Mouse (Mus musculus): ENCODE results near the gene Akr1c19. TPM values are rescaled to one million over a fixed set of nuclear protein-coding genes. Genes with fewer than 3 reads are reported as not detected.
"Not testable (repeated sequence)": the region's sequence is repeated elsewhere in the genome, so short reads cannot be mapped to it uniquely, and the experiment has no call there.

Akr1c19 gene
- polyA plus RNA-seq (2016; fragmentation: Nextera tagmentation; extraction: Ambion mirVana): 0.15 and 0.26 TPM in 2 replicates

DNA sequence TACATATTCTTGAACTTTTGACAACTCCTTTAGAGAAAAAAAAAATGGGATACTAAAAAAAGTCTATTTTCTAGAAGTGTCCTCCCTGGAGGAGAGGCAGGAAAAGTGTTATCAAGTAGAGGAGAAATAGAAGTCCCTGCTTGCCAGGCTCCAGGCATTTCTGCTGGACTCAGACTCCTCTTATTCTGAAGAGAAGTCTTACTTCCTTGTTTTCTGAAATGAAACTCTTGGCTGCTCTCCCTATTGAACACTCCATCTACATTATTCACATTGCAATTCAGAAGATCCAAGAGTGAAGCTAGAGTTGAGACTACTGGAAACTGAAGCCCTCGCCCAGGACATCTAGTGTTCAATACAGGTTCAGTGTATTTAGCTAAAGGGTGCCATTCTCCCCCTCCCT is at the start of gene Akr1c19:
Gene Akr1c19, plus strand, starts transcription at position 260 of the 400 bp plus-strand sequence.
- WGBS: 85% methylated on average over 1 of the region's 1 CpGs
- Histone ChIP-seq H3K27me3 (ENCODE audit: poor library complexity, severe bottlenecking) (no peaks in the 10 kb centered on the region), H3K36me3 (replicated peaks) (no peaks in the 10 kb centered on the region), H3K27ac (no peak within 1 kb of the TSS), H3K4me1 (no peaks in the 10 kb centered on the region), H3K9me3 (no peaks in the 10 kb centered on the region), H3K4me3 (no peak within 1 kb of the TSS)
- DNase-seq (ENCODE audit: extremely low spot score, low spot score): no peak

GRCm38 (mm10) chr13:4181321-4181720 is 47.2 kb upstream of the Akr1c19 start:
- not testable (repeated sequence) for H3K36me3 ChIP-seq (replicated peaks); DNase-seq (ENCODE audit: extremely low spot score, low spot score); H3K9me3 ChIP-seq; H3K4me1 ChIP-seq; H3K27me3 ChIP-seq (ENCODE audit: poor library complexity, severe bottlenecking); H3K27ac ChIP-seq; H3K4me3 ChIP-seq
- WGBS: 90% methylated on average over 4 of the region's 4 CpGs

- no peak overlapping the region for H3K27ac ChIP-seq
- peaks cover 10% of the 10 kb centered on the region; the same call in 1 of the 2 replicates for H3K9me3 ChIP-seq
- 67% methylated on average over 9 of the region's 9 CpGs for WGBS
- H3K36me3 ChIP-seq (replicated peaks): no peaks in the 10 kb centered on the region
- no peaks in the 10 kb centered on the region for H3K4me1 ChIP-seq
- no peak overlapping the region for H3K4me3 ChIP-seq
- no peak for DNase-seq (ENCODE audit: extremely low spot score, low spot score)
- no peaks in the 10 kb centered on the region for H3K27me3 ChIP-seq (ENCODE audit: poor library complexity, severe bottlenecking)
Measured at GRCm38 (mm10) chr13:4183116-4183515, 45.4 kb upstream of the Akr1c19 start.

GRCm38 (mm10) chr13:4186641-4187411 is 41.7 kb upstream of the Akr1c19 start:
- H3K4me3 ChIP-seq; H3K36me3 ChIP-seq (replicated peaks); H3K27me3 ChIP-seq (ENCODE audit: poor library complexity, severe bottlenecking); H3K4me1 ChIP-seq; DNase-seq (ENCODE audit: extremely low spot score, low spot score); H3K27ac ChIP-seq; H3K9me3 ChIP-seq: not testable (repeated sequence)
- 80% methylated on average over 7 of the region's 7 CpGs for WGBS

- DNase-seq (ENCODE audit: extremely low spot score, low spot score): no peak
- no peaks in the 10 kb centered on the region for H3K27me3 ChIP-seq (ENCODE audit: poor library complexity, severe bottlenecking)
- H3K9me3 ChIP-seq: no peaks in the 10 kb centered on the region
- no peak overlapping the region for H3K4me3 ChIP-seq
- 89% methylated on average over 2 of the region's 2 CpGs for WGBS
- H3K36me3 ChIP-seq (replicated peaks): no peaks in the 10 kb centered on the region
- no peaks in the 10 kb centered on the region for H3K4me1 ChIP-seq
- no peak overlapping the region for H3K27ac ChIP-seq
Measured at GRCm38 (mm10) chr13:4188174-4188573, 40.3 kb upstream of the Akr1c19 start.

DNA sequence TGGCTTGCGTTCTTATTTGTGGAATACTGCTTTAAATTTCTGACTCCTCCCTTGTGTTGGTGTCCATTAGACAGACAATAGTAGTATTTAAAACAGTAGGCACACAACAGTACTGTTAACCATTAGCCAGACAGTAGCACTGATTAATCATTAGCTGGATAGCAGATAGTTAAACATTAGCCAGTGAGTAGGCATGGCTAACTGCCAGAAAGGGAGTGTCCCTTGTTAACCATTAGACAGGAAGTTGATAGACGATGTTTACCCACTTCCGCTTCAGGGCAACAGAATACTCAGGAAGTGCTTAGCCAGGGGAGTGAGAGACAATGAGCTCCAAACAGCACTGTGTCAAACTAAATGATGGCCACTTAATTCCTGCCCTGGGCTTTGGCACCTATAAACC is 37.6 kb upstream of the Akr1c19 start, which contains the start of gene Akr1c13:
Gene Akr1c13, plus strand, starts transcription at position 247 of the 400 bp plus-strand sequence.
- Histone ChIP-seq H3K9me3 (no peaks in the 10 kb centered on the region), H3K36me3 (replicated peaks) (no peaks in the 10 kb centered on the region), H3K4me3 (no peak within 1 kb of the TSS), H3K27me3 (ENCODE audit: poor library complexity, severe bottlenecking) (no peaks in the 10 kb centered on the region), H3K27ac (no peak within 1 kb of the TSS), H3K4me1 (no peaks in the 10 kb centered on the region)
- DNase-seq (ENCODE audit: extremely low spot score, low spot score): no peak
- WGBS: 78% methylated on average over 3 of the region's 3 CpGs

DNA sequence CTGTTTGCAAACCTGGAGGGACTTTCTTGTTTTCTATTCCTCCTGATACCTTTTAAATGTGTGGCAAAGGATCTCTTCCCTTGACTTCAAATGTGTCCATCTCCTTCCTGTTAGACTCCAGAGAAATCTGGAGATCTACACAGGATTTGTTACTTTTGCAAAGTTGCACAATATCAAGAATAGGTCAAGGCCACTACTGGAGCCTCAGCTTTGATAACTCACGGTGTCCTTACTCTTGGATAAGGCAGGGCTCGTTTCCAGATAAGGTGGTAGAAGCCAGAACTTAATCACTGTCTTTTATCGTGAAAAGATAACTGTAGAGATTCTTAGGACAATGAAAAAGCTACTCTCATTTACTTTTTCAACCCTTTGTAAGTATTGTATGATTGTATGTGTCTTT is 36.0 kb upstream of the Akr1c19 start:
- DNase-seq (ENCODE audit: extremely low spot score, low spot score): no peak
- Histone ChIP-seq H3K36me3 (replicated peaks) (no peaks in the 10 kb centered on the region), H3K27ac (no peak overlapping the region), H3K4me1 (no peaks in the 10 kb centered on the region), H3K4me3 (no peak overlapping the region), H3K9me3 (no peaks in the 10 kb centered on the region), H3K27me3 (ENCODE audit: poor library complexity, severe bottlenecking) (no peaks in the 10 kb centered on the region)
- WGBS: 82% methylated on average over 3 of the region's 3 CpGs

DNA sequence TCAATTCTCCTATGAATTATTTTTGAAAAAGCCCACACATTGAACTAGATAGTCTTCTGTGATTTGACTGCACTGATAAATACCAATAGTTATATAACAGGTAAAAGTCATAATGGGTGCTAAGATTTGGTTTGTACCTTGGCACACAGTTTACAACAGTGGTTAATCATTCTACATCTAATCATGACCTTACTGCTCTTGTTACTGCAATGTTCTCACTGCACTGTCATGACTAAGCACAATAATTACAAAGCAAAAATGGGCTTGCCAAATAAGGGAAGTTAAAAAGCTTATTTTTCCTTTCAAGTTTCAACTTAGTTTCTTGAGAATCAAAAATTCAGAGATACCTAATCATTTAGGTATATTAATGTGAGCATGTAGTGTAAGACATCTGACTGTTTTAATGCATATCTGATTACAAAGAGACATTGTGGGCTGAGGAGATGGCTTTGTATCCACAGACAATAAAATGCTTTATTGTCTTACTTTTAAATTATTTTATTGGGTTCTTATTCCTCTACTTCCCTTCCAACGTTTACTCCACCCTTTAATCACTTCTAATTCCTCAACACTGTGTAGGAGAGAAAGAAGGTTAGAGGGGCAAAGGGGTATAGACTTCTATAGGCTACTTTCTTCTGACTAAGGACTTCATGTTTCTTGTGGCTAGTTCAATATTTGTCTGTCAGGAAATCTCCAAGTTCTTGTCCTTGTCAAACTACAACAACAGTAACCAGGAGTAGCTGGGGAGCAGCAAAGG is 22.2 kb upstream of the Akr1c19 start:
- H3K4me1 ChIP-seq: no peaks in the 10 kb centered on the region
- H3K27ac ChIP-seq: no peak overlapping the region
- H3K36me3 ChIP-seq (replicated peaks): no peaks in the 10 kb centered on the region
- WGBS: 58% methylated on average over 1 of the region's 1 CpGs
- H3K9me3 ChIP-seq: no peaks in the 10 kb centered on the region
- H3K4me3 ChIP-seq: no peak overlapping the region
- no peaks in the 10 kb centered on the region for H3K27me3 ChIP-seq (ENCODE audit: poor library complexity, severe bottlenecking)
- DNase-seq (ENCODE audit: extremely low spot score, low spot score): no peak

- H3K27ac ChIP-seq: no peak overlapping the region
- H3K36me3 ChIP-seq (replicated peaks): no peaks in the 10 kb centered on the region
- DNase-seq (ENCODE audit: extremely low spot score, low spot score): no peak
- H3K4me1 ChIP-seq: 0 out of 2 replicates have a peak, but pooled peaks cover 4% of the 10 kb centered on the region
- 73% methylated on average over 19 of the region's 20 CpGs for WGBS
- no peaks in the 10 kb centered on the region for H3K9me3 ChIP-seq
- no peaks in the 10 kb centered on the region for H3K27me3 ChIP-seq (ENCODE audit: poor library complexity, severe bottlenecking)
- H3K4me3 ChIP-seq: no peak overlapping the region
Measured at GRCm38 (mm10) chr13:4211560-4212299, 16.8 kb upstream of the Akr1c19 start.

DNA sequence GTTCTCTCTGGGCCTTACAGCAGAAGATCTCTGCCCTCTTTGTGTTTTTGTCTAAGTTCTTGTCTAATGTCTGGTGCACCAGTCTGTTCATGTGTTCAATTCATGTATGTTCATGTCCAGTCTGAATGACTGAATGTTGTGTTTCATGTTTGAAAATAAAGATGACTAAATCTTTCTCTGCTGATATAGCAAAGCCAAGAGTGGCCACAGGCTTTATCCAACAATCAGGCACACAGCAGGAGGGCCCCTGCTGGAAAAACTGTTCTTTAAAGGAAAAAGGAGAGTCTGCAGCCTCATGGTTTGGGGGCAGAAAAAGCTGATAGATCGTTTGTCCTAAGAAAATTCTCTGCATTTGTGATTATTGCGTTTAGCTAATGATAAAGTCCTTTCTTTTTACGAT is 16.2 kb upstream of the Akr1c19 start:
- 55% methylated on average over 3 of the region's 3 CpGs for whole genome bisulfite sequencing
- no peak for DNase-seq (ENCODE audit: extremely low spot score, low spot score)
- H3K27ac ChIP-seq: no peak overlapping the region
- H3K9me3 ChIP-seq: no peaks in the 10 kb centered on the region
- H3K4me3 ChIP-seq: no peak overlapping the region
- H3K36me3 ChIP-seq (replicated peaks): no peaks in the 10 kb centered on the region
- 0 out of 2 replicates have a peak, but pooled peaks cover 4% of the 10 kb centered on the region for H3K4me1 ChIP-seq
- H3K27me3 ChIP-seq (ENCODE audit: poor library complexity, severe bottlenecking): no peaks in the 10 kb centered on the region

- not testable (repeated sequence) for H3K27ac ChIP-seq; H3K4me3 ChIP-seq; H3K27me3 ChIP-seq (ENCODE audit: poor library complexity, severe bottlenecking); H3K4me1 ChIP-seq; H3K36me3 ChIP-seq (replicated peaks); H3K9me3 ChIP-seq; DNase-seq (ENCODE audit: extremely low spot score, low spot score)
- 95% methylated on average over 1 of the region's 1 CpGs for WGBS
Measured at GRCm38 (mm10) chr13:4215496-4215895, 13.0 kb upstream of the Akr1c19 start.

- Histone ChIP-seq H3K27me3 (ENCODE audit: poor library complexity, severe bottlenecking) (no peaks in the 10 kb centered on the region), H3K4me3 (no peak overlapping the region), H3K27ac (no peak overlapping the region), H3K9me3 (no peaks in the 10 kb centered on the region), H3K4me1 (no peaks in the 10 kb centered on the region), H3K36me3 (replicated peaks) (no peaks in the 10 kb centered on the region)
- WGBS: 94% methylated on average over 8 of the region's 8 CpGs
- no peak for DNase-seq (ENCODE audit: extremely low spot score, low spot score)
Measured at GRCm38 (mm10) chr13:4230841-4231623, 2.5 kb downstream of the Akr1c19 start.

Data from forebrain, embryonic 10.5 days (tissue).